Mouse (Mus musculus) E14TG2a.4 (cell line): ENCODE data around the gene Mmadhc.

Experiments used
- CTCF ChIP-seq: conservative IDR thresholded peaks from 2 replicates; pipeline ENCODE4 v1.5.1; 2014; ENCODE audit warnings: low read length
- NANOG ChIP-seq: IDR thresholded peaks from 2 replicates; pipeline ENCODE4 v1.6.1; 2014; ENCODE audit warnings: borderline replicate concordance, low read length, mixed read lengths
- POU5F1 ChIP-seq: IDR thresholded peaks from 2 replicates; pipeline ENCODE4 v1.6.1; 2014; ENCODE audit warnings: low read length, borderline replicate concordance

DNA sequence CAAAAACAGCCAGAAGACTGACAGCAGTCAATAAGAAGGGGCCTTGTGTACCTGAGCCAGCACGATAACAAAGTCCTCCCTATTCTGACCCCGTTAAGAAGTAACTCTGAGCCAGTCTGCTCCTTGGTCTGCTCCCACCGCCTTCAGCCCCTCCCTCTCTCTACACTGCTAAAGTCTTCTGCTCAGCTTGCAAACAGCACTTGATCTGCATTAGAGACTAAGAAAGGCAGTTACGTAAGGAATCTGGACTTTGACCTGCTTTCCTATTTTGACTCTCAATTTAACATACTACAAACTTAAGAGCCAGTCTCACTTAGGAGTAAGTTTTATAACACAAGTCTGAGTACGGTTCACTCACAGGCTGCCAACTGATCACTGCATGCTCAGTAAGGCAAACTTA is 12.6 kb downstream of the Mmadhc start:
- no peak for TF ChIP-seq CTCF
- TF ChIP-seq POU5F1: no peak
- no peak for TF ChIP-seq NANOG
